Mouse (Mus musculus) brain, adult 2 months (tissue): ENCODE measurements around the gene Fam189a1.
A peak's percentile ranks its signal among the peaks of the same experiment; 100 is the strongest.

Source experiments
- DNase-seq: peaks from one replicate; pipeline ENCODE4 v3.0.0; 2011; ENCODE audit warnings: low read depth, low spot score

Fam189a1 gene

DNA sequence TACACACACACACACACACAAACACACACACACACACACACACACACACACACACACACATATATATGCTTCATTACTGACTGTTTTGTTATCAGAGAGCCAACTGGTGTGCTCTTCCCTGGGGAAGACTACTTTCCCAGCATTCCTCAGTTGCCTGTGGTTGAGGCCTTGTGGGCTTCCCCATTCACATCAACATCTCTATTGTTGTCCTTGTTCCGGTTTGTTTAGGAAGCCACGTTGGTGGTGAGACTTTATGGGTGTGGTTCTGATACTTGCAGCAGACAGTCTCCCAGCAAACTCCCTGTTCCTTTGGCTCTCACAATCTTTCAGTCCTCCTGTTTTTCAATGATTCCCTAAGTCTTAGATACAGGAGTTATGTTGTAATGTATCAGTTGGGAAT is 204.2 kb downstream of the Fam189a1 start:
- DNase-seq, result no peak

DNA sequence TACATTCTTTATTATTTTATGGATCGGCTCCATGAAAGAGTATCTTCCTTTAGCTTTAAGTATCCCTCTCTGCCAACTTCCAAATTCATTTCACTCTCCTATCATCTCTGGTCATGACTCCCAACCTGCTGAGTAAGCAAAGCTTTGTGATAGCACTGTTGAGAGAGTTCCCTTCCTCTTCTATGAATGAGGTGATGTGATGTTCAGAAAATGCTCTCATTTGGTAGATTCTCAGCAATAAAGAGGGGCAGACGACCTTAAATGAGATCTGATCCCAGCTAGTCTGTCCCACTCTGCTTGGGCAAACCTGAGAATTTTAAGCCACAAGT is 205.6 kb downstream of the Fam189a1 start:
- DNase-seq, result no peak

GRCm38 (mm10) chr7:64949910-64950770 is 206.2 kb downstream of the Fam189a1 start:
- peak; percentile 73 for DNase-seq

GRCm38 (mm10) chr7:64949465-64949864 is 206.9 kb downstream of the Fam189a1 start:
- no peak for DNase-seq

DNA sequence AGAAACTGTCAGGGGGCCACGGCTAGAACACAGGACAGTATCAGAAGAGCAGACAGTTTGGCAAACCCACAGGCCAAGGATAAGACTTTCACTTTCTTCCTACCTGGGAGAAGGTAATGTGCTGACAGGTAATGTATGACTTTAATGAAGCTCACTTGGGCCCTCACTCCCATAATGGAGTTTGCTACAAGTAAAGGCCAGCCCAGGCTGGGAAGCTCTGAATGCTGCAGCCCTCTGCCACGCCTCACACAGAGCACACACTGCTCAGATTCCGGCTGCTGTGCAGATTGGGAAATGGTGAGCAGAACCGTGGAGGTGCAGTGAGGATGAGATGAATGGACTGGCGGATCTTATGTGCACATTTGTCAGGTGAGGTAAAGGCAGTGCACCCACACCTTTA is 211.7 kb downstream of the Fam189a1 start:
- no peak for DNase-seq

- no peak for DNase-seq
These were observed 212.2 kb downstream of the Fam189a1 start for GRCm38 (mm10) chr7:64944175-64944574.

DNA sequence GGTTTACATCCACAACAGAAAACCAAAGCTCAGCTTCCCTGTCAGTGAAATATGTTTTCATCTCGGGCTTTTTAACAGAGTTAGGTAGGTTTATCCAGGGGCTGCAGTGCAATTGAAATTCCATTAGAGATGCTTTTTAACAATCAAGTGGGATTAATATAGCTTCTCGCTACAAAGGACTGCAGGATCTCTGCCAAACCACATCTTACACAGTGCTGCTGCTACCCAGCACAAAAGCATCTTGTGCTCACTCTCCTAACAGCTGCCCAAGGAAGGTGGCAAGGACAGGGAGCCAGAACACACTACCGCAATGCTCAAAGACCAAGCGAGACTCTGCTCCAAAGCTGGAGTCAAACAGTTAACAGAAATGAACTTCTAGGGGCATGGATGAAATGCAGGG is 219.4 kb downstream of the Fam189a1 start:
- peak; percentile 51 for DNase-seq

- peak; percentile 82 for DNase-seq
These were observed 222.3 kb downstream of the Fam189a1 start for GRCm38 (mm10) chr7:64934115-64934514.

DNA sequence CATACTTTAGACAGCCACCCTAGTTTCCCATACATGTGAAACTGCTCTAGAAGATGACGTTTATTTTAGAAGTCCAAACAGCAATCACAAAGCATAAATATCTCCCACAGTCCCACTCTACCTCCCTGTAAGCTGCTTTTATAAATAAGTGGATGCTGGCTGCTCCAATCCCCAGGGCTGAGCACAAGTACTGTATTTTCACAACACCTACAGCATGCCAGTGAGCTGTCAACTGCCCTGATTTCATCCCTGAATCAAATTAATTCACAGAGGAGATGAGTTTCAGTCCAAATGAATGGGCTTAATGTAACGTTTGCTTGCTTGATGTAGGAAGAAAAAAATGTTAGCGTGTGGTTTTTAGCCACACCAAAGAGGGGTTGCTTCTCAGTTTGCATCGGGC is 225.4 kb downstream of the Fam189a1 start:
- DNase-seq, result peak; percentile 60

GRCm38 (mm10) chr7:64923918-64924317 is 232.5 kb downstream of the Fam189a1 start:
- DNase-seq, result peak; percentile 66

- DNase-seq, result no peak
These were observed 235.2 kb downstream of the Fam189a1 start for GRCm38 (mm10) chr7:64921189-64921588.

DNA sequence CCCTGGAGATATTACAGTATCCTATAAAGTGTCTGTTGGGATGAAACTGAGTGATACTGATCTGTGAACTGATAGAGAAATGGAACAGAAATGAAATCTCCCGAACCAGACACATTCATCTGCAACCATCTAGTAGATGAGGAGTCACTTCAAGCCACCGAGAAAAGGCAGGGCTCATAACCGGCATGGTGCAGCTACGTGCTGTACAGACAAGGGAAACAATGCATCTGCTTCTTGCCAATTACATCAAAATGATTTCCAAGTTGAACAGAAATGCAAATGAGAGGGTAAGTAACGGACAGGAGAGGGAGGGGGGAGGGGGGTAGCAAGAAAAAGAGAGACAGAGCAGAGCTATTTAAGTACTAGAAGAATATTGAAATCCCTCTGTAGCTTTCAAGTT is 235.6 kb downstream of the Fam189a1 start:
- DNase-seq, result no peak

- DNase-seq, result no peak
These were observed 239.7 kb downstream of the Fam189a1 start for GRCm38 (mm10) chr7:64916654-64917053.

DNA sequence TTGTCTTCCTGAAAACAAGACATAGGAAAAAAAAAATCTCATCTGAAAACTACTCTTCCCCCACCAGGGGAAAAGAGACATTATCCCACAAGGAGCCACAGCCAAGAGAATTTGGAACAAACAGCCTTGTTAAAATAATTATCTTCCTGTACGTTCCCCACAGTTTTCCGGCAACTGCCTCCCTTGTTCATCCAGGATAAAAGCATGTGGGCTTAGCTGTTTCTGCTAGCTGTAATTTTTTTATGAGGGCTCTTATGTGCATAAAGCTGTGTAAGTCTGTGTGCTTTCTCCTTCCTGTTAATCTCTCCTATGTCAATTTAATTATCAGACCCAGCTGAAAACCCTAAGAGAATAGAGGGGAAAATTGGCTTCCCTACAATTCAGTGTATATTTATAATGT is 241.2 kb downstream of the Fam189a1 start:
- peak; percentile 66 for DNase-seq

DNA sequence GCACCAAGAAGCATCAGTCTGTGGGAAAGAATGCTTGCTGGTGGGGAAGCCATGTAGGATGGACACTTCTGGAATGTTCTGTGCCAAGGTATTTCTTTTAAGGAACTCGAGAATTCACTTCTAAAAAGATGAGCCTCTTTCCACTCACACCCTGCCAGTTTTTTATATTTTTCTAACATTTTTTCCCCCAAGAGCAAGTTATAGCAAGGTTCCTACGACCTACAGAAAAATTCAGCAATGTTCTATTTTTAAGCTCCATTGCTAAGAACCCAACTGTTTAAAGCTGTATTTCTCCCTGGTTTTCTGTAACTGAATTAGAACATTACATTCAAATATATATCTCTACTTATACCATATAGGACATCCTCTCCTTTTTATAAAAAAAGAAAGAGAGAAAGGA is 244.4 kb downstream of the Fam189a1 start:
- peak; percentile 54 for DNase-seq

GRCm38 (mm10) chr7:64910208-64910607 is 246.2 kb downstream of the Fam189a1 start:
- DNase-seq, result no peak

GRCm38 (mm10) chr7:64906955-64907354 is 249.4 kb downstream of the Fam189a1 start:
- no peak for DNase-seq

- DNase-seq, result no peak
These were observed 250.9 kb downstream of the Fam189a1 start for GRCm38 (mm10) chr7:64905506-64905905.

- DNase-seq, result no peak
These were observed 256.1 kb downstream of the Fam189a1 start for GRCm38 (mm10) chr7:64900249-64900648.

- no peak for DNase-seq
These were observed 259.8 kb downstream of the Fam189a1 start for GRCm38 (mm10) chr7:64896587-64896986.

- peak; percentile 53 for DNase-seq
These were observed 260.7 kb downstream of the Fam189a1 start for GRCm38 (mm10) chr7:64895685-64896101.

DNA sequence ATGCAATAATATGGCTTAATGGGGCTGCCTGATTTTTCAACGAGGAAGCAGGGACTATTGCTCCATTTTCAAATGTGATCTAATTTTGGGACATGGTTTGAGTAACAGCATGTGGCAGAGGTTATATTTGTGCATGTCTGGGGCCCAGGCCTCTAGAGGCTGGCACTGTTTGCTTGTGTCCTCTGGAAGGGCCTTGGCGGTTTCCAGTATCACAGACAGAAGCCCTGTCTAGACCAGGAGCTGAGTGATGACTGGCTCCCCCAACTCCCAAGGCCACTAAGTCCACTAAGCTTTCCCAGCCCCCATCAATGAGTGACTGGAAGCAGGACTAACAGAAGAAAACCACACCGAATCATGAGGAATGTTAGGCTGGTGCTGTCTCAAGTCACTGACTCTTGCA is 265.2 kb downstream of the Fam189a1 start:
- no peak for DNase-seq

DNA sequence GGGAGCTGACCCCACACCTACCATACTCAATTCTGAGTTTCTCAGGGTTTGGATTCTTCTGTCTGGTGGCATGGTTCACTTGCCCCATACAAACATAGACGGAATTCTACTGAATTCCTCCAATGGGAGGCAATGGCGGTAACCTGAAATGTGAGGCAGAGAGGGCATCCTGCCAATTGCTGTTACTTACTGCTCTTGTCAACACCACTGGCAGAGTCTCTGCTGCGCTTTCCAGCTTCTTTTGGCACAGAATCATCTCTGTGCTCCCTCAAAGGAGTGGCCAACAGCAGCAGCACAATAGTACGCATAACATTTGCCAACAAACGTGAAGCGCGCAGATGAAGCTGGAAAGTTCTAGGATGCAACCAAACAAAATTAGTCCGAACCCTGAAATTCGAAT is 266.5 kb downstream of the Fam189a1 start:
- DNase-seq, result peak; percentile 51
